Mouse (Mus musculus) lung, adult 2 months (tissue): Measurements from ENCODE around the gene Bpgm. TPM values are rescaled to one million over a fixed set of nuclear protein-coding genes. Genes with fewer than 3 reads are reported as not detected.

Source experiments
- DNase-seq: peaks from one replicate; pipeline ENCODE4 v3.0.0; 2022
- H3K4me1 ChIP-seq: fragments of 200-500 bp; 2 replicates; pipeline ENCODE4 v1.6.1; 2011; ENCODE audit warnings: low read length; ENCODE audit not compliant: control insufficient read depth, insufficient read depth
- H3K4me3 ChIP-seq: fragments of 200-500 bp; replicated peaks from 2 replicates; pipeline ENCODE3; 2011; ENCODE audit warnings: low read depth, mild to moderate bottlenecking, control low read depth, low read length; ENCODE audit errors: extremely low read depth
- CTCF ChIP-seq: fragments of 200-500 bp; IDR thresholded peaks from 2 replicates; pipeline ENCODE4 v1.5.1; 2011; ENCODE audit warnings: mild to moderate bottlenecking, low read length, control low read depth; ENCODE audit not compliant: insufficient read depth
- POLR2A ChIP-seq: fragments of 200-500 bp; IDR thresholded peaks from 2 replicates; pipeline ENCODE4 v1.6.1; 2011; ENCODE audit warnings: low read depth, mild to moderate bottlenecking, control low read depth, low read length, borderline replicate concordance; ENCODE audit errors: extremely low read depth
- WGBS: fragments of 180-500 bp; shearing (Covaris S2); methylation state at CpG from one replicate; pipeline ENCODE4 v1.1.7; 2018; 5-methylcytosine and 5-hydroxymethylcytosine counted together
- polyA plus RNA-seq: library from polyadenylated mRNA; depleted of rRNA; stranded (reverse); fragments of >200 nt; gene quantifications from 2 replicates; pipeline ENCODE4 v1.2.3, GENCODE M21; 2012; rRNA removed

Gene Bpgm
- polyA plus RNA-seq, result 17.6 and 23.2 TPM in 2 replicates

DNA sequence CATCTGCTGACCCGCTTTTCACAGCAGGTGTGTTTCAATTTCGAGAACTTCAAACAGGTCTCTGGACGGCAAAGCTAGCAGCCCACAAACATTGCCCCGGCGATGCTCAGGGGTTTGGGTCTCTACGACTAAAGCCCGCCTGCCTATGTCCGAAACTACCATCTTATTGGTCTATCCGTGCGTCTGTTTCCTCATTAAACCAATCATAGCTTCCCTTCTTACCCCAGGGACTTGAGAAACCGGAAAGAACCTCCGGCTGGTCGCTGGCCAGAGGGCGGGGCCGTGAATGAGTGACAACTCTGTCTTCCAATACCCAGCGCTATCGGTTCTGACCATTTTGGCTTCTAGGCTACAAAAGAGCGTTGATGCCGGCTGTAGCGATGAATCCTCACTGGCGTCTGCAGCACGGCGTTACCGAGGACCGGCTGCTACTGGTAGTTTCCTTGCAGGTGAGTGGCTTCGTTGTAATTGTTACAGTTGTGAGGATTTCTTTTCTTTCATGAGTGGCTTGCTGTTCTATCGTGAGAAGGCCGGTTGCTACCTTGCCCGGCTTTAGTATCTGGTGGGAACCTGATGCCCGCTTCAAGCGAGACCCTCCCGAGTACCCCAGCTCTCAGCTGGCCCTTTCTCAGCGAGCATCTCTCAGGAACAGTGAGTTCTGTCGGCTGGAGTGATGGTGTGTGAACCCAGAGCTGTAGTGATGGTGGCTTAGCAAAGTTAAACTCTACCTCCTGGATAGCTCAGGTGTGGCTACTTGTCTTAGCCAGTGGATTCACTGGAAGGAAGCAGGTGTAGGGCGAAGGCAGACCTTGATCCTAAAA, at the start of gene Bpgm:
Gene Bpgm, plus strand, starts transcription at position 234 of the 821 bp plus-strand sequence.
- peak; percentile 100 for DNase-seq
- H3K4me3 ChIP-seq, result peak within 1 kb of the TSS; percentile 89
- peaks cover 8% of the 10 kb centered on the region for H3K4me1 ChIP-seq
- peak; percentile 86; the same call in 1 of the 2 replicates for TF ChIP-seq POLR2A
- TF ChIP-seq CTCF, result no peak
- WGBS, result under 1% methylated on average over 35 of the region's 35 CpGs

DNA sequence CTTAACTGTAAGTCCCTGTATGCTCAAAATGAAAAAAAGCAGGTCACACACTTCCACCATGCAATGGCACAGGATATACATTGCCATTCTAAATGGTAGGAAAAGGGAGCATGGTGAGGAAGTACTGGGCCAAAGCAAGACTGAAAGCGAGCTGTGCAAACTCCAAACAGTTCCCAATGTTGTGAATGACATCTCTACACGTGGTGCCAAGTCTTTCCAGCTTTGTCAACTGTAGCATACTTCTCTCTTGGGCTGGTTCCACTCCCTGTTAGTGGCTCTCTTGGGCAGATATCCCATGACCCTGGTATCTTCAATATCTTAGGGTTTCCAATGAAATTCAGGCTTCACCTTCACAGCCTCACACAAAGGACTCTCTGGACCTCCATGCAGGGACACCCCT, 37.0 kb upstream of the Bpgm start:
- no peak overlapping the region for H3K4me3 ChIP-seq
- H3K4me1 ChIP-seq, result no peaks in the 10 kb centered on the region
- no peak for TF ChIP-seq POLR2A
- TF ChIP-seq CTCF, result no peak
- DNase-seq, result no peak
- WGBS, result 56% methylated on average over 2 of the region's 2 CpGs

GRCm38 (mm10) chr6:34441556-34442257, 34.3 kb upstream of the Bpgm start:
- 46% methylated on average over 9 of the region's 9 CpGs for WGBS
- no peak overlapping the region for H3K4me3 ChIP-seq
- TF ChIP-seq POLR2A (no peak), CTCF (no peak)
- H3K4me1 ChIP-seq, result no peaks in the 10 kb centered on the region
- no peak for DNase-seq

GRCm38 (mm10) chr6:34443791-34444190, 32.2 kb upstream of the Bpgm start:
- DNase-seq, result no peak
- H3K4me1 ChIP-seq, result no peaks in the 10 kb centered on the region
- no peak for TF ChIP-seq POLR2A
- no peak for TF ChIP-seq CTCF
- 49% methylated on average over 2 of the region's 2 CpGs for WGBS
- H3K4me3 ChIP-seq, result no peak overlapping the region

DNA sequence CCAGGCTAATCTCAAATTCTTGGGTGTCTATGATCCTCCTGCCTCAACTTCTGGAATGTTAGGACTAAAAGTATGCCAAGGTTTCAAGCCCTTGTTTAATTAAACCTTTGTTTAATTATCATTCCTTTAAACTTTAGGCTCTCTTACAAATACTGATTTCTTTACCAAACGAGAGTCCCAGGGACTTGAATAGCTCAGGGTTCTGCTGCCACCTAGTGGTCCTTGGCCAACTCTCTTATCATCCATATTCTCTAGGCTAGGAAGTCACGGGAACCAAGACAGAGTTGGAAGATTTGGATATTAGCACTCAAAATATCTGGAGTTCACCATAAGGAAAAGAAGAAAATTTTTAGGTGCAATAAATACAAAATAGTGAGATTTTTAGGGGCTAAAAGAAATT, 28.0 kb upstream of the Bpgm start:
- Histone ChIP-seq H3K4me1 (0 out of 2 replicates have a peak, but pooled peaks cover 3% of the 10 kb centered on the region), H3K4me3 (no peak overlapping the region)
- peak; percentile 63 for DNase-seq
- TF ChIP-seq CTCF (peak; percentile 62), POLR2A (no peak)
- WGBS, result 3% methylated on average over 2 of the region's 2 CpGs

DNA sequence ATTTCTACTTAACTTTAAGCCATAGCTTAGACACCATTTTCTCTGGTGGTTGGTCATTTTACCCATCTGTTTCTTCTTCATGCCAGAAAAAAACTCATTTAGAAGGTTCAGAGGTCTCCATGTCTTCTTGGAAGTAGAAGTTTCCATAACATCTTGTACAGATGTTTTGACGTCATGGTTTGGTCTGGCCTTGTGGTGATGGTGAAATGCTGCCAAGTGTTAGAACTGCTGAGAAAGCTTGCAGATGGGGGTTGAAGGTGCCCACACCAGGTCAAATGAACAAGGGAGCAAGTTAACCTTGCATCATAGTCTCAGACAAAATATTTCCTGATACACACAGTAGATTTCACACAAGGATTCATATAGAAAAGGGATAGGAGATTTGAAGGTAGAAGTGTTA, 27.3 kb upstream of the Bpgm start:
- no peak overlapping the region for H3K4me3 ChIP-seq
- no peak for TF ChIP-seq POLR2A
- no peak for TF ChIP-seq CTCF
- H3K4me1 ChIP-seq, result peaks cover 3% of the 10 kb centered on the region; the same call in 1 of the 2 replicates
- no peak for DNase-seq
- 83% methylated on average over 1 of the region's 1 CpGs for WGBS

DNA sequence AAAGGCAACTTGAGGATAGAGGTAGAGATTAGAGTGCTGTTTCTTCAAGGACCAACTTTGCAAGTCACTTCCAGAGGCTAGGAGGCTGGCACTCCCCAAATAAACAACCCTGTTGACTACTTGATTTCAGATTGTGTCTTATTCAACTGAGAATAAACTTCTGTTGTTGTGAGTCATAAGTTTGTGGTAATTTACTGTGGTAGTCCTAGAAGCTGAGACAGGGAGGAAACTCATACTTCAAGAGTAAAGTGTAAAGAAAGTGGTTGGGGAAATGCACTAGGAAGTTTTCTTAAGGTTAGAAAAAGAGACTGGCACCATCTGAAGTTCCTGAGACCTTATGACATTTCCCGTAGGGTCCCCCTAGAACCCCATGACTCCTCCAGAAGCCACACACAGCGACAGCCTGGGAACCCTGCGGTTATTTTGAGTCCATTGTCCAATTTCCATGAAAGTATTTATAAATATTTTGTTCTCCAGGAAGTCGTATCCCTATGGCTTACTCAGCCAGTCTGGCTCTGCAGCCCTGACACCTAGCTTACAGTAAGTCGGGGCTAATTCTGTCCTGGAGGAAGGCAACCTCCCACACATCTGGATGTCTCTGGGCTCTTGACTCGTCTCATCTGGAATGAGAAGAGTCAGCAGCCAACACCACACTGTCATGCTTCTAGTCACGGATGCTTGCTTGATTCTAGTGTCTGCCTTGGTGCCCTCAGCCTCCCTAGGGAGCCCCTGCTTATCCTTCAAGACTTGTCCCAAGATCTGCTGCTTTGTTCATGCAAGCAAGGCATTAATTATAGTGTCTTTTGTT, 22.8 kb upstream of the Bpgm start:
- DNase-seq, result no peak
- Histone ChIP-seq H3K4me1 (peaks cover 7% of the 10 kb centered on the region), H3K4me3 (no peak overlapping the region)
- WGBS, result 25% methylated on average over 7 of the region's 7 CpGs
- TF ChIP-seq CTCF (no peak), POLR2A (no peak)

GRCm38 (mm10) chr6:34459456-34459855, 16.6 kb upstream of the Bpgm start:
- no peak for TF ChIP-seq POLR2A
- TF ChIP-seq CTCF, result no peak
- no peak overlapping the region for H3K4me3 ChIP-seq
- H3K4me1 ChIP-seq, result peaks cover 4% of the 10 kb centered on the region
- no peak for DNase-seq

DNA sequence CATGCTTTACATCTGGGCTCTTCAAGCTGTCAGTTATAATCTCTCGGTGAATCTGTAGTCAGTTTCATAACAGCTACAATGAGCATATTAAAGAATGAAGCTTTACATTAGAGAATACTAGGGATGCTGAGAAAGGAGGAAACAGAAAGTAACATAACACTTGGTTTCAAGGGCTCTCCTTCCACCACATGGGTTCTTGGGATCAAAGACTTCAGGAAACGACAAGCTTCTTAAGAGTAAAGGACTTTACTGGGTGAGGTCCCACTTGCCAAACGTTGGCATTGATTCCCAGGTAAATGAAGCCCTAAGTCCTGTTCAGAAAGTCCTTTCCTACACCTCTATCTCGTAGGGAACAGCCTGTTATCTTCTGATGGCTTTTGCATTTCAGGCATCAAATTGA, 15.4 kb upstream of the Bpgm start:
- Histone ChIP-seq H3K4me3 (no peak overlapping the region), H3K4me1 (no peaks in the 10 kb centered on the region)
- no peak for DNase-seq
- WGBS, result 43% methylated on average over 4 of the region's 4 CpGs
- TF ChIP-seq POLR2A (no peak), CTCF (no peak)
